Mouse (Mus musculus) brain, embryonic 14.5 days (tissue): ENCODE results near the gene Meioc.
A peak's percentile ranks its signal among the peaks of the same experiment; 100 is the strongest.

Experiments
- CTCF ChIP-seq: fragments of 200-500 bp; IDR thresholded peaks from 2 replicates; pipeline ENCODE4 v1.5.1; 2012; ENCODE audit warnings: inconsistent platforms, mild to moderate bottlenecking, moderate library complexity, borderline replicate concordance; ENCODE audit not compliant: insufficient read depth, insufficient read length; ENCODE audit errors: extremely low read depth
- POLR2A ChIP-seq: fragments of 200-500 bp; IDR thresholded peaks from 2 replicates; pipeline ENCODE4 v1.6.1; 2012; ENCODE audit warnings: mild to moderate bottlenecking, inconsistent platforms, borderline replicate concordance; ENCODE audit not compliant: poor library complexity, insufficient read depth, insufficient read length, severe bottlenecking; ENCODE audit errors: extremely low read depth

GRCm38 (mm10) chr11:102725574-102725973 is 62.1 kb downstream of the Meioc start:
- no peak for TF ChIP-seq POLR2A
- peak; percentile 40; the same call in 1 of the 2 replicates for TF ChIP-seq CTCF
